Mouse (Mus musculus) heart, embryonic 12.5 days (tissue): ENCODE measurements around the gene Hint2. TPM values are rescaled to one million over a fixed set of nuclear protein-coding genes. Genes with fewer than 3 reads are reported as not detected.

Source experiments
- microRNA-seq: library from miRNA; unstranded; fragments of <30 nt; microRNA quantifications from one replicate; pipeline ENCODE4, GENCODE M21; 2017
- polyA plus RNA-seq: library from polyadenylated mRNA; unstranded; fragments of >200 nt; fragmentation: Nextera tagmentation; extraction: Ambion mirVana; gene quantifications from 2 replicates; pipeline ENCODE4 v1.2.1, GENCODE M21; 2016

Hint2 gene
- polyA plus RNA-seq, 1 experiment from 2014 or later = 130 TPM

Small RNA genes within 50 kb of the gene (microRNA-seq; reads per million reads assigned to microRNA genes)
- gene Gm25262 = not detected

Other genes starting within 250 kb of the Hint2 start
- gene Fam166b, start 227.3 kb downstream of the Hint2 start, polyA plus RNA-seq = 0.14 TPM in 1 of 2 replicates, not detected in the other
- 10.3 and 11.6 TPM in 2 replicates for gene Tesk1, start 214.5 kb downstream of the Hint2 start, polyA plus RNA-seq
- 0.82 and 2.0 TPM in 2 replicates for gene Cd72, start 201.8 kb downstream of the Hint2 start, polyA plus RNA-seq
- not detected in 2 replicates for gene Sit1, start 172.7 kb downstream of the Hint2 start, polyA plus RNA-seq
- 63.6 and 66.4 TPM in 2 replicates for gene Ccdc107, start 163.6 kb downstream of the Hint2 start, polyA plus RNA-seq
- gene Arhgef39, start 156.8 kb downstream of the Hint2 start, polyA plus RNA-seq = 37.7 and 38.7 TPM in 2 replicates
- gene Car9, start 149.5 kb downstream of the Hint2 start, polyA plus RNA-seq = 1.6 and 2.0 TPM in 2 replicates
- 153 and 155 TPM in 2 replicates for gene Tpm2, start 132.7 kb downstream of the Hint2 start, polyA plus RNA-seq
- gene Creb3, start 94.1 kb downstream of the Hint2 start, polyA plus RNA-seq = 57.2 and 61.2 TPM in 2 replicates
- gene Tln1, start 93.8 kb downstream of the Hint2 start, polyA plus RNA-seq = 117 and 124 TPM in 2 replicates
- 20.4 and 26.4 TPM in 2 replicates for gene Rgp1, start 77.8 kb downstream of the Hint2 start, polyA plus RNA-seq
- gene Gba2, start 77.6 kb downstream of the Hint2 start, polyA plus RNA-seq = 25.5 and 25.8 TPM in 2 replicates
- 0.50 and 1.3 TPM in 2 replicates for gene Msmp, start 72.0 kb downstream of the Hint2 start, polyA plus RNA-seq
- 11.0 and 11.2 TPM in 2 replicates for gene Npr2, start 24.5 kb downstream of the Hint2 start, polyA plus RNA-seq
- gene Spag8, start 2.9 kb downstream of the Hint2 start, polyA plus RNA-seq = 0.40 and 0.51 TPM in 2 replicates
- 5.1 and 5.6 TPM in 2 replicates for gene Tmem8b, start 12.5 kb upstream of the Hint2 start, polyA plus RNA-seq
- 3.8 and 3.9 TPM in 2 replicates for gene Fam221b, start 12.7 kb upstream of the Hint2 start, polyA plus RNA-seq
- gene Olfr70, start 44.3 kb upstream of the Hint2 start, polyA plus RNA-seq = not detected in 2 replicates
- gene Olfr71, start 53.8 kb upstream of the Hint2 start, polyA plus RNA-seq = not detected in 2 replicates
- gene Hrct1, start 70.7 kb upstream of the Hint2 start, polyA plus RNA-seq = 0.96 and 1.0 TPM in 2 replicates
- 0.15 and 0.35 TPM in 2 replicates for gene Spaar, start 73.6 kb upstream of the Hint2 start, polyA plus RNA-seq
- gene Olfr159, start 114.5 kb upstream of the Hint2 start, polyA plus RNA-seq = not detected in 2 replicates
- not detected in 2 replicates for gene Olfr156, start 167.4 kb upstream of the Hint2 start, polyA plus RNA-seq
- gene Olfr157, start 183.7 kb upstream of the Hint2 start, polyA plus RNA-seq = not detected in 2 replicates
- gene Olfr155, start 195.1 kb upstream of the Hint2 start, polyA plus RNA-seq = not detected in 2 replicates
- gene Reck, start 219.1 kb upstream of the Hint2 start, polyA plus RNA-seq = 12.8 and 14.6 TPM in 2 replicates